Mouse (Mus musculus) intestine, embryonic 16.5 days (tissue): Measurements from ENCODE around the gene Thap7. TPM values are rescaled to one million over a fixed set of nuclear protein-coding genes. Genes with fewer than 3 reads are reported as not detected.
"Not testable (repeated sequence)": the region's sequence is repeated elsewhere in the genome, so short reads cannot be mapped to it uniquely, and the experiment has no call there.

Experiments used
- ATAC-seq: fragments of 200-750 bp; cut with Nextera tagmentation; 2 replicates; pipeline ENCODE4 v1.8.0; 2017; ENCODE audit warnings: moderate TSS enrichment, moderate library complexity
- H3K27ac ChIP-seq: fragments of 300-500 bp; sonication (generic); 2 replicates; pipeline ENCODE4 v1.5.1; 2014; ENCODE audit warnings: mild to moderate bottlenecking, low read length
- H3K27me3 ChIP-seq: fragments of 300-500 bp; sonication (generic); replicated peaks from 2 replicates; pipeline ENCODE4 v1.6.1; 2014; ENCODE audit warnings: low read length, control low read depth, mixed read lengths; ENCODE audit not compliant: control insufficient read depth, insufficient read depth
- H3K36me3 ChIP-seq: fragments of 300-500 bp; sonication (generic); 2 replicates; pipeline ENCODE4 v1.6.1; 2014; ENCODE audit warnings: low read length, control low read depth; ENCODE audit not compliant: control insufficient read depth, insufficient read depth
- H3K4me1 ChIP-seq: fragments of 300-500 bp; sonication (generic); 2 replicates; pipeline ENCODE4 v1.6.1; 2014; ENCODE audit warnings: low read length, control low read depth, mixed read lengths; ENCODE audit not compliant: control insufficient read depth, insufficient read depth
- H3K4me2 ChIP-seq: fragments of 300-500 bp; sonication (generic); 2 replicates; pipeline ENCODE4 v1.6.1; 2014; ENCODE audit warnings: low read depth, low read length, control low read depth
- H3K4me3 ChIP-seq: fragments of 300-500 bp; sonication (generic); 2 replicates; pipeline ENCODE4 v1.5.1; 2014; ENCODE audit warnings: mild to moderate bottlenecking, low read length
- H3K9ac ChIP-seq: fragments of 300-500 bp; sonication (generic); 2 replicates; pipeline ENCODE4 v1.6.1; 2014; ENCODE audit warnings: low read depth, low read length
- H3K9me3 ChIP-seq: fragments of 300-500 bp; sonication (generic); 2 replicates; pipeline ENCODE4 v1.6.1; 2016; ENCODE audit warnings: low read length, control low read depth; ENCODE audit not compliant: control insufficient read depth
- WGBS: fragments of 180-500 bp; shearing (Covaris S2); extraction: QIAGEN DNeasy Blood & Tissue Kit; methylation state at CpG from one replicate; pipeline ENCODE4 v1.1.7; 2014; 5-methylcytosine and 5-hydroxymethylcytosine counted together
- polyA plus RNA-seq: library from polyadenylated mRNA; unstranded; fragments of >200 nt; fragmentation: Nextera tagmentation; extraction: Ambion mirVana; gene quantifications from 2 replicates; pipeline ENCODE4 v1.2.1, GENCODE M21; 2015

Gene Thap7
- polyA plus RNA-seq, 1 experiment from 2014 or later, result 59.3 TPM

DNA sequence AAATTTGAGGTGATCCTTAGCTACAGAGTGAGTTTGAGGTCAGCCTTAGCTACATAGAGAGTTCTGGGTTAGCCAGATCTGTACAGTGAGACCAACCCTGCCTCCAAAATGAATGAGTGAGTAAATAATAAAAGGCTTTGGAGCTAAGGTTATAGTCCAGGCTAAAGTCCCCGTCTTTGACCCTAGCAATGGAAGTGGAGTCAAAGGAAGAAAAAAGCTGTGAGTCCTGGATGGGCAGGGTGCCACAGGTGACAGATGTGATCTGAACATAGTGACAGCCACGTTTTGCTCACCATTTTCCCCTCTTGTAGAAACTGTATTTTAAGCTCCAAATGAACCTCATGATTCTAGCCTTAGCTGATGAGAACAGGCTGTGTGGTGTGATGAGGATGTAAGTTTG lies 12.0 kb downstream of the Thap7 start:
- 87% methylated on average over 2 of the region's 2 CpGs for WGBS
- no peak for ATAC-seq
- H3K9me3 ChIP-seq, result no peaks in the 10 kb centered on the region
- no peaks in the 10 kb centered on the region for H3K27me3 ChIP-seq
- H3K27ac ChIP-seq, result no peak overlapping the region
- H3K4me2 ChIP-seq, result no peak overlapping the region
- peaks cover 35% of the 10 kb centered on the region for H3K36me3 ChIP-seq
- H3K4me1 ChIP-seq, result no peaks in the 10 kb centered on the region
- no peak overlapping the region for H3K9ac ChIP-seq
- H3K4me3 ChIP-seq, result no peak overlapping the region

GRCm38 (mm10) chr16:17511431-17511830 lies 19.5 kb downstream of the Thap7 start:
- H3K36me3 ChIP-seq, result peaks cover 11% of the 10 kb centered on the region
- no peak overlapping the region for H3K27ac ChIP-seq
- WGBS, result 90% methylated on average over 4 of the region's 4 CpGs
- no peak overlapping the region for H3K4me3 ChIP-seq
- H3K9me3 ChIP-seq, result no peaks in the 10 kb centered on the region
- H3K9ac ChIP-seq, result no peak overlapping the region
- ATAC-seq, result no peak
- no peak overlapping the region for H3K4me2 ChIP-seq
- no peaks in the 10 kb centered on the region for H3K27me3 ChIP-seq
- peaks cover 13% of the 10 kb centered on the region for H3K4me1 ChIP-seq

DNA sequence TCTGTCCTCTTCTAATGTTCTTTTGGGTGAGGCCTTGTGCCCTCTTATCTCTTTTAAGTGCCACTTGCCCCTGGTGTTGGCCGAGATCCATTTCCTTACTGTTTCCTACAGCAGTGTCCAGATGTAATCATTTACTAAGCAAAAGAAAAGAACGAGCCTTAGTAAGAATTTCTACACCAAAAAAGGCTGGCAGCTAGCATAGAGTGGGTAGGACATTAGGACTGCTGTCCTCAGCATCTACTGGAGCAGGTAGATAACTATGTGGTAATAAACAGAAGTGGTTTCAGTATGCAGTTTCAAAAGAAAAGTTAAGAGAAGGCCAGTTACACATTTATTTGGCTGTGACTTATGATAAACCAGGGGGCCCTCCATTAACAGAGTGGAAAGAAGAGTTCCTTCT lies 20.2 kb downstream of the Thap7 start:
- WGBS, result 65% methylated on average over 2 of the region's 2 CpGs
- H3K9ac ChIP-seq, result 0 out of 2 replicates have a peak overlapping the region, but pooled peaks have one; percentile 5
- peak overlapping the region; percentile 25 for H3K27ac ChIP-seq
- peak overlapping the region; percentile 64; the same call in 1 of the 2 replicates for H3K4me2 ChIP-seq
- ATAC-seq, result 0 out of 2 replicates have a peak, but pooled peaks have one; percentile 3
- H3K4me3 ChIP-seq, result 0 out of 2 replicates have a peak overlapping the region, but pooled peaks have one; percentile 13
- H3K36me3 ChIP-seq, result peaks cover 11% of the 10 kb centered on the region
- H3K27me3 ChIP-seq, result no peaks in the 10 kb centered on the region
- H3K9me3 ChIP-seq, result no peaks in the 10 kb centered on the region
- H3K4me1 ChIP-seq, result peaks cover 13% of the 10 kb centered on the region

- Histone ChIP-seq H3K4me3 (0 out of 2 replicates have a peak overlapping the region, but pooled peaks have one; percentile 1), H3K9ac (no peak overlapping the region)
- WGBS, result 100% methylated on average over 2 of the region's 2 CpGs
These were observed 20.8 kb downstream of the Thap7 start for GRCm38 (mm10) chr16:17510143-17510542.

GRCm38 (mm10) chr16:17509240-17509597 lies 21.7 kb downstream of the Thap7 start:
- H3K9ac ChIP-seq, result peak overlapping the region; percentile 80
- no peak for ATAC-seq
- H3K27ac ChIP-seq, result peak overlapping the region; percentile 90
- H3K36me3 ChIP-seq, result peaks cover 11% of the 10 kb centered on the region
- no peaks in the 10 kb centered on the region for H3K9me3 ChIP-seq
- H3K4me1 ChIP-seq, result peaks cover 13% of the 10 kb centered on the region
- H3K4me2 ChIP-seq, result peak overlapping the region; percentile 64
- 9% methylated on average over 9 of the region's 9 CpGs for whole genome bisulfite sequencing
- H3K27me3 ChIP-seq, result no peaks in the 10 kb centered on the region
- H3K4me3 ChIP-seq, result peak overlapping the region; percentile 74

More at GRCm38 (mm10) chr16:17510143-17510542, 20.8 kb downstream of the Thap7 start:
- Histone ChIP-seq H3K4me2 (peak overlapping the region; percentile 64), H3K9me3 (no peaks in the 10 kb centered on the region), H3K4me1 (peaks cover 13% of the 10 kb centered on the region), H3K27ac (peak overlapping the region; percentile 25), H3K36me3 (peaks cover 11% of the 10 kb centered on the region), H3K27me3 (no peaks in the 10 kb centered on the region)
- ATAC-seq, result no peak

GRCm38 (mm10) chr16:17508546-17509239 lies 22.2 kb downstream of the Thap7 start, which contains the start of gene Lztr1:
TSS of gene Lztr1 (plus strand) at chr16:17508688.
- Histone ChIP-seq H3K4me1 (peaks cover 13% of the 10 kb centered on the region), H3K27ac (peak within 1 kb of the TSS; percentile 90), H3K4me2 (peak within 1 kb of the TSS; percentile 64), H3K9me3 (no peaks in the 10 kb centered on the region), H3K36me3 (peaks cover 7% of the 10 kb centered on the region), H3K27me3 (no peaks in the 10 kb centered on the region), H3K9ac (peak within 1 kb of the TSS; percentile 80), H3K4me3 (peak within 1 kb of the TSS; percentile 74)
- WGBS, result under 1% methylated on average over 50 of the region's 50 CpGs
- peak; percentile 98 for ATAC-seq

- H3K4me3 ChIP-seq, result peak overlapping the region; percentile 74
- not testable (repeated sequence) for H3K27me3 ChIP-seq, H3K36me3 ChIP-seq, ATAC-seq, H3K9me3 ChIP-seq
- peak overlapping the region; percentile 64 for H3K4me2 ChIP-seq
- H3K27ac ChIP-seq, result peak overlapping the region; percentile 90
- H3K9ac ChIP-seq, result peak overlapping the region; percentile 80
- peaks cover 13% of the 10 kb centered on the region for H3K4me1 ChIP-seq
- WGBS, result 28% methylated on average over 3 of the region's 3 CpGs
These were observed 22.9 kb downstream of the Thap7 start for GRCm38 (mm10) chr16:17508031-17508430.

- Histone ChIP-seq H3K9ac (no peak overlapping the region), H3K27ac (no peak overlapping the region), H3K4me3 (no peak overlapping the region), H3K36me3 (no peaks in the 10 kb centered on the region; the same call in 1 of the 2 replicates), H3K27me3 (no peaks in the 10 kb centered on the region), H3K4me1 (peaks cover 13% of the 10 kb centered on the region), H3K9me3 (no peaks in the 10 kb centered on the region), H3K4me2 (no peak overlapping the region)
- ATAC-seq, result no peak
- WGBS, result 83% methylated on average over 5 of the region's 5 CpGs
These were observed 23.9 kb downstream of the Thap7 start for GRCm38 (mm10) chr16:17507018-17507552.

DNA sequence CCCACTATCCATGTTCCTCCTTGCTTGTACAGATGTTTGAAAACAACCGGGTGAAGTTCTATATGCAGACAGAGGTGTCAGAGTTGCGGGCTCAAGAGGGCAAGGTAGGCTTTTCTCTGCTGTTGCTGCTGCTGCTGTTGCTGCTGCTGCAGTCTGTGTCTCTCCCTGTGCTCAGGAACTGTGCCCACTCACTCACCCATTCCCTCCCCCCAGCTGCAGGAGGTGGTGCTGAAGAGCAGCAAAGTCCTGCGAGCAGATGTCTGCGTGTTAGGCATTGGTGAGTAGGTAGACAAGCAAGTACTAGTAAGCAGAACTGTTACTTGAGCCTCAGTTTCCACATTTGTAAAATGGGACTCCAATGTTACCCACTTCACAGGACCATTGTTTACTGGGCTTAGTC lies 28.3 kb downstream of the Thap7 start:
- no peak for ATAC-seq
- Histone ChIP-seq H3K9me3 (no peaks in the 10 kb centered on the region), H3K27ac (no peak overlapping the region), H3K4me2 (no peak overlapping the region), H3K36me3 (no peaks in the 10 kb centered on the region), H3K9ac (no peak overlapping the region), H3K27me3 (no peaks in the 10 kb centered on the region), H3K4me3 (no peak overlapping the region), H3K4me1 (no peaks in the 10 kb centered on the region)
- WGBS, result 77% methylated on average over 4 of the region's 4 CpGs
